Comparison of ENCODE assay signal across 20 mouse cellular contexts in the genomic region with DNA sequence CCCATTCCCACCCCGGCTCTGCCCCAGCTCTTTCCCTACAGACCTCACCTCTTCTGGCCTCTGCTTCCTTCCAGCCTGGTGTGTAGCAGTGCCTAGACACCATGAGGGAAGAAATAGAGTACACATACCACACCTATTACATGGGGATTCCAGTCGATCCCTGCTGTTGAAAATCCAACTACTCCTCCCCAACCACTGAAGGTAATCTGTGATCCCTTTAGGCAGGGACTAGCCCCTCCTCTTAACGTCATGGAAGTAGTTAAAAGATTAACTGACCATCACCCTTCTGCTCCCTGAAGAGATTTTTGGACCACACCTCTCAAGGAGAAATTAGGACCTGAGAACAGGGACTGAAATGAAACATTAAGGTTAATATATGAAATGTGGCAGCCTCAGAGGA. TPM values are rescaled to one million over a fixed set of nuclear protein-coding genes. Genes with fewer than 3 reads are reported as not detected.
DNase-seq lines count a peak whose midpoint lies in the region; ATAC-seq and TF ChIP-seq lines count a peak whose summit lies in the region.
"Had no signal": no experiment of that assay in that cellular context is flagged by ENCODE, and none has a peak within 500 bp of the region (broad histone marks: within the 10 kb centered on the region; RNA-seq: fewer than 3 reads in every experiment).

No protein-coding gene starts in this region.

- TF ChIP-seq POLR2A in ES-Bruce4 (IDR thresholded peaks at IDR 0.05; ENCODE audit: insufficient read depth, low read length) = no peak

- no peak overlapping the region for H3K9ac ChIP-seq in heart, embryonic 11.5 days (ENCODE audit: low read depth, low read length)
- no peak overlapping the region for H3K9ac ChIP-seq in hindbrain, postnatal 0 days (replicated peaks; ENCODE audit: low read length)
- H3K9ac ChIP-seq in ES-Bruce4 (ENCODE audit: low read depth, poor library complexity, severe bottlenecking) = peak overlapping the region; percentile 64
- H3K9ac ChIP-seq: embryonic facial prominence, embryonic 15.5 days; hindbrain, embryonic 12.5 days; midbrain, embryonic 13.5 days had no signal

- no peak for ATAC-seq in heart, embryonic 11.5 days (replicated peaks; ENCODE audit: insufficient number of reproducible peaks, low FRiP score, low TSS enrichment)
- no peak for ATAC-seq in hindbrain, postnatal 0 days
- ATAC-seq: CD4-positive, CD25-positive, alpha-beta regulatory T cell, adult 4 months; forebrain, embryonic 16.5 days; midbrain, embryonic 13.5 days had no signal

- H3K4me3 ChIP-seq in heart, embryonic 11.5 days (ENCODE audit: low read depth, low read length) = no peak overlapping the region
- no peak overlapping the region for H3K4me3 ChIP-seq in hindbrain, embryonic 10.5 days
- H3K4me3 ChIP-seq in hindbrain, postnatal 0 days (ENCODE audit: low read length) = no peak overlapping the region
- peak overlapping the region; percentile 69 for H3K4me3 ChIP-seq in ES-Bruce4 (ENCODE audit: low read depth, low read length)
- no peak overlapping the region for H3K4me3 ChIP-seq in embryonic facial prominence, embryonic 10.5 days
- H3K4me3 ChIP-seq in layer of hippocampus, adult 2 months = no peak overlapping the region
- H3K4me3 ChIP-seq: embryonic facial prominence, embryonic 15.5 days; heart, adult 2 months; hindbrain, embryonic 12.5 days; midbrain, embryonic 13.5 days had no signal

- no peak for DNase-seq in heart, postnatal 14 days
- no peak for DNase-seq in hindbrain, embryonic 10.5 days (ENCODE audit: low spot score)
- no peak for DNase-seq in hindbrain, postnatal 0 days (ENCODE audit: low spot score)
- DNase-seq in embryonic facial prominence, embryonic 10.5 days (ENCODE audit: low spot score) = no peak
- DNase-seq in layer of hippocampus, adult 2 months (ENCODE audit: low spot score in 2 of 2) = no peak
- DNase-seq: adrenal gland, postnatal 36 days; cerebellum, adult 9-10 months; gastrocnemius, postnatal 14 days; heart, adult 2 months; kidney, adult 18-20 months; thymus, adult 2 months; thymus, postnatal 4 days had no signal

- intact Hi-C loops in heart, postnatal 14 days (cut with DNase I) = loop anchor here (5.0 to 10.0 kb wide), 2 partner anchors 90 to 182 kb away; no protein-coding TSS in a partner anchor

- no peak for TF ChIP-seq CTCF in hindbrain, postnatal 0 days (IDR thresholded peaks at IDR 0.05; ENCODE audit: low read depth)
- no peak for TF ChIP-seq CTCF in ES-Bruce4 (IDR thresholded peaks at IDR 0.05; ENCODE audit: low read depth, low read length)
- no peak for TF ChIP-seq CTCF in layer of hippocampus, adult 2 months (conservative IDR thresholded peaks at IDR 0.05)

- no peaks in the 10 kb centered on the region for H3K36me3 ChIP-seq in heart, embryonic 11.5 days (ENCODE audit: control insufficient read depth, insufficient read depth, low read length)
- H3K36me3 ChIP-seq in hindbrain, embryonic 10.5 days = no peaks in the 10 kb centered on the region
- H3K36me3 ChIP-seq in hindbrain, postnatal 0 days (ENCODE audit: insufficient read depth, low read length) = no peaks in the 10 kb centered on the region
- H3K36me3 ChIP-seq in ES-Bruce4 (ENCODE audit: control insufficient read depth, insufficient read depth, low read length, poor library complexity, severe bottlenecking) = no peaks in the 10 kb centered on the region
- H3K36me3 ChIP-seq in embryonic facial prominence, embryonic 10.5 days (replicated peaks) = no peaks in the 10 kb centered on the region
- H3K36me3 ChIP-seq: embryonic facial prominence, embryonic 15.5 days; hindbrain, embryonic 12.5 days; midbrain, embryonic 13.5 days had no signal

- H3K4me2 ChIP-seq in heart, embryonic 11.5 days = 0 out of 2 replicates have a peak overlapping the region, but pooled peaks have one; percentile 27
- no peak overlapping the region for H3K4me2 ChIP-seq in hindbrain, postnatal 0 days (ENCODE audit: low read depth, low read length)
- H3K4me2 ChIP-seq: embryonic facial prominence, embryonic 15.5 days; hindbrain, embryonic 12.5 days; midbrain, embryonic 13.5 days had no signal

- H3K27me3 ChIP-seq in heart, embryonic 11.5 days (ENCODE audit: control insufficient read depth, insufficient read depth, low read length) = no peaks in the 10 kb centered on the region
- no peaks in the 10 kb centered on the region for H3K27me3 ChIP-seq in hindbrain, embryonic 10.5 days (ENCODE audit: insufficient read depth, poor library complexity, severe bottlenecking)
- H3K27me3 ChIP-seq in hindbrain, postnatal 0 days (ENCODE audit: insufficient read depth, low read length) = no peaks in the 10 kb centered on the region
- H3K27me3 ChIP-seq in ES-Bruce4 (ENCODE audit: control insufficient read depth, insufficient read depth, low read length, poor library complexity, severe bottlenecking) = no peaks in the 10 kb centered on the region
- H3K27me3 ChIP-seq in embryonic facial prominence, embryonic 10.5 days (replicated peaks; ENCODE audit: low read depth, poor library complexity, severe bottlenecking) = no peaks in the 10 kb centered on the region
- H3K27me3 ChIP-seq: embryonic facial prominence, embryonic 15.5 days; hindbrain, embryonic 12.5 days; midbrain, embryonic 13.5 days had no signal

- H3K27ac ChIP-seq in heart, embryonic 11.5 days (ENCODE audit: low read depth, low read length) = peak overlapping the region; percentile 50
- H3K27ac ChIP-seq in hindbrain, embryonic 10.5 days = peak overlapping the region; percentile 80
- H3K27ac ChIP-seq in hindbrain, postnatal 0 days = no peak overlapping the region
- H3K27ac ChIP-seq in ES-Bruce4 (ENCODE audit: insufficient read depth, low read length) = peak overlapping the region; percentile 87
- H3K27ac ChIP-seq in embryonic facial prominence, embryonic 10.5 days (replicated peaks) = peak overlapping the region; percentile 80
- H3K27ac ChIP-seq in layer of hippocampus, adult 2 months = no peak overlapping the region
- H3K27ac ChIP-seq: embryonic facial prominence, embryonic 15.5 days; heart, adult 2 months; hindbrain, embryonic 12.5 days; kidney, postnatal 0 days; midbrain, embryonic 13.5 days had no signal

- peaks cover 10% of the 10 kb centered on the region; the same call in 1 of the 2 replicates for H3K4me1 ChIP-seq in heart, embryonic 11.5 days (ENCODE audit: control insufficient read depth, insufficient read depth, low read length)
- H3K4me1 ChIP-seq in hindbrain, embryonic 10.5 days (replicated peaks) = peaks cover 14% of the 10 kb centered on the region
- no peaks in the 10 kb centered on the region for H3K4me1 ChIP-seq in hindbrain, postnatal 0 days (ENCODE audit: insufficient read depth, low read length)
- H3K4me1 ChIP-seq in ES-Bruce4 (ENCODE audit: control insufficient read depth, insufficient read depth, low read length) = no peaks in the 10 kb centered on the region
- peaks cover 15% of the 10 kb centered on the region for H3K4me1 ChIP-seq in embryonic facial prominence, embryonic 10.5 days
- H3K4me1 ChIP-seq: embryonic facial prominence, embryonic 15.5 days; hindbrain, embryonic 12.5 days; midbrain, embryonic 13.5 days had no signal

- H3K9me3 ChIP-seq in heart, embryonic 11.5 days (replicated peaks; ENCODE audit: control insufficient read depth, low read length) = no peaks in the 10 kb centered on the region
- H3K9me3 ChIP-seq in hindbrain, embryonic 10.5 days = no peaks in the 10 kb centered on the region
- no peaks in the 10 kb centered on the region for H3K9me3 ChIP-seq in hindbrain, postnatal 0 days (ENCODE audit: low read length)
- H3K9me3 ChIP-seq in ES-Bruce4 (replicated peaks; ENCODE audit: control insufficient read depth, insufficient read depth, low read length, poor library complexity, severe bottlenecking) = no peaks in the 10 kb centered on the region
- H3K9me3 ChIP-seq in embryonic facial prominence, embryonic 10.5 days = no peaks in the 10 kb centered on the region
- H3K9me3 ChIP-seq: embryonic facial prominence, embryonic 15.5 days; hindbrain, embryonic 12.5 days; midbrain, embryonic 13.5 days had no signal

- TF ChIP-seq EP300 in ES-Bruce4 (IDR thresholded peaks at IDR 0.05; ENCODE audit: insufficient read depth, low read depth, low read length) = no peak

- WGBS in heart, embryonic 11.5 days (ENCODE audit: insufficient replicate concordance) = 61% methylated on average over 3 of the region's 3 CpGs
- WGBS in hindbrain, embryonic 10.5 days = 76% methylated on average over 3 of the region's 3 CpGs
- WGBS in hindbrain, postnatal 0 days = 75% methylated on average over 3 of the region's 3 CpGs
- WGBS in embryonic facial prominence, embryonic 10.5 days = 65% methylated on average over 3 of the region's 3 CpGs

RNA-seq across cellular contexts. Expression of gene Ndufs6, which starts 18.8 kb away (rescaled TPM):
- 545 and 546 TPM in 2 replicates for polyA plus RNA-seq in heart, embryonic 11.5 days (2014; fragmentation: Nextera tagmentation; extraction: Ambion mirVana)
- total RNA-seq in heart, postnatal 14 days (2021) = 1,000 to 10,000 TPM; 1,008 to 1,014 TPM
- 401 and 402 TPM in 2 replicates for polyA plus RNA-seq in hindbrain, embryonic 10.5 days (2016; fragmentation: Nextera tagmentation; extraction: Ambion mirVana)
- 70.5 and 91.4 TPM in 2 replicates for total RNA-seq in hindbrain, postnatal 0 days (2014; rRNA removed)
- 498 and 525 TPM in 2 replicates for polyA plus RNA-seq in hindbrain, postnatal 0 days (2015; fragmentation: Nextera tagmentation; extraction: Ambion mirVana)
- 233 and 263 TPM in 2 replicates for polyA plus RNA-seq in ES-Bruce4 (2011; ENCODE audit: insufficient read depth, insufficient read length, low read depth, missing spikeins)
- polyA plus RNA-seq in embryonic facial prominence, embryonic 10.5 days (2016; fragmentation: Nextera tagmentation; extraction: Ambion mirVana) = 401 and 406 TPM in 2 replicates
- total RNA-seq in layer of hippocampus, adult 2 months (2021) = 100 to 1,000 TPM; 156 to 172 TPM

RNA-seq across cellular contexts. Expression of gene Mrpl36, which starts 18.9 kb away (rescaled TPM):
- 155 and 170 TPM in 2 replicates for polyA plus RNA-seq in heart, embryonic 11.5 days (2014; fragmentation: Nextera tagmentation; extraction: Ambion mirVana)
- 10 to 100 TPM; 41.8 to 42.8 TPM for total RNA-seq in heart, postnatal 14 days (2021)
- 139 and 152 TPM in 2 replicates for polyA plus RNA-seq in hindbrain, embryonic 10.5 days (2016; fragmentation: Nextera tagmentation; extraction: Ambion mirVana)
- 39.9 and 41.0 TPM in 2 replicates for total RNA-seq in hindbrain, postnatal 0 days (2014; rRNA removed)
- polyA plus RNA-seq in hindbrain, postnatal 0 days (2015; fragmentation: Nextera tagmentation; extraction: Ambion mirVana) = 69.2 and 76.0 TPM in 2 replicates
- polyA plus RNA-seq in ES-Bruce4 (2011; ENCODE audit: insufficient read depth, insufficient read length, low read depth, missing spikeins) = 49.3 and 60.5 TPM in 2 replicates
- polyA plus RNA-seq in embryonic facial prominence, embryonic 10.5 days (2016; fragmentation: Nextera tagmentation; extraction: Ambion mirVana) = 135 and 140 TPM in 2 replicates
- 10 to 100 TPM; 34.3 to 40.8 TPM for total RNA-seq in layer of hippocampus, adult 2 months (2021)

Comparison
In these comparisons a context has a peak if more than half of its experiments do, and no peak if none do; other contexts are left out.
1. H3K27ac ChIP-seq: peak in heart, embryonic 11.5 days (single experiment), hindbrain, embryonic 10.5 days (single experiment), ES-Bruce4 (single experiment) and embryonic facial prominence, embryonic 10.5 days (single experiment); none in hindbrain, postnatal 0 days (single experiment) and layer of hippocampus, adult 2 months (single experiment).